Mouse (Mus musculus): ENCODE data around the gene Fau.
"Not testable (repeated sequence)": the region's sequence is repeated elsewhere in the genome, so short reads cannot be mapped to it uniquely, and the experiment has no call there.

Fau gene

GRCm38 (mm10) chr19:6057313-6058096 lies at the start of gene Fau, which contains the start of gene Mrpl49:
Gene Fau (plus strand): TSS chr19:6057844.
Gene Mrpl49 (minus strand): TSS chr19:6057785.
- peak; percentile 99 for DNase-seq

DNA sequence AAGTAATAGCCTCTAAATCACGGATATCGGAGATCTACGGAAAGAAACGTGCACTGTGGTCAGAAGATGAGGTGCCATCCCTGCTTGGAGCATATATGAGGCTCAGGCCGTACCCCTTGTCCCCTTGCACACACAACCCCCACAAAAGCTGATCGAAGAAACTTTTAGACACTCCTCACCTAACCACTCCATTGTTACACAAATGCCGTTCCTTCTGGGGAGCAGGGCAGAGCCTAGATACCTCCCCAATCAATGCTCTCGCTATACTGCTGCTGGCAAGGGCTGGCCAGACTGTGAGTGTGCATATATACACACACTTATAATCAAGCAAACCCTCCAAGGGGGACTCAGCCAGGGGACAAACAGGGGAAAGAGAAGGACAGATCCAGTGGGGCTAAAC lies 48.5 kb upstream of the Fau start:
- no peak for DNase-seq

GRCm38 (mm10) chr19:6013691-6014090 lies 44.0 kb upstream of the Fau start:
- no peak for DNase-seq

GRCm38 (mm10) chr19:6014991-6015510 lies 42.6 kb upstream of the Fau start:
- DNase-seq, result peak; percentile 68

DNA sequence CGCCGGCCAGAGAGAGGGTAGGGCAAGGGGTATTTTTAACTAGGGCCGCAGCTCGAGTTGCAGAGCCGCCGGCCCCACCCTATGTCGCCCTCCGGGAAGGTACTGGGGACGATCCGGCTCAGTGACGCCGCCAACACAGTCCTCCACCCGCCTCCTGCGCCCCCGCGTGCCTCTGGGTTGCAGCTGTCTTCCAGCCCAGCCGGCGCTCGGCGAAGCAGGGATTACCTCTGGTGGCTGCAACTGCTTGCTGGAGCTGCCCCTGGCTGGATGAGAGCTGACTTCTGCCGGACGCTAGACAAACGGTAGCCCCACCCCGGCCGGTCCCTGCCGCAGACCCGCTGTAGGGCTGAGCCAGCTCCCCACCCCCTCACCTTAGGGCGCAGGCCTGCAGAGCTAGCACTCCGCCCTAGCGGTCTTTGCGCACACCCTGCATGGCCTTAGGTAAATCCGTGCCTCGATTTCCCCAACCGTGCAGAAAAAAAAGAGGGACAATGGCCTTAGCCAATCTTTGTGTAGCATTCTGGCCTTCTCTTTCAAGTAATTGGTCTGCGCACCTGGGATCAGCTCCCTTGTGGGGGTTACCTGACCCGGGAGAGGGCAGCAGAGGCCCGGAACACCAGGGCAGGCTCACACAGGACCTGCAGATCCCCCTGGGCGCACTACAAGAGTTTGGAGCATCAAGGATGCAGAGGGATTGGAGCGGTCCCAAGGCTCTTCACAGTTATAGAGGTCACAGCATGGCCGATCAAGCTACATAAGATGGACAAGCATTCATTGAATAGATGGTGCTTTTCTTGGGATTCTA lies 41.9 kb upstream of the Fau start, which contains the start of gene Capn1:
Capn1 (minus strand) TSS at position 387 of the 805 bp plus-strand sequence.
- DNase-seq, result peak; percentile 89

- DNase-seq, result peak; percentile 18
Observed at GRCm38 (mm10) chr19:6016532-6016931, 41.1 kb upstream of the Fau start.

- peak; percentile 88 for DNase-seq
Observed at GRCm38 (mm10) chr19:6018142-6019089, 39.2 kb upstream of the Fau start.

DNA sequence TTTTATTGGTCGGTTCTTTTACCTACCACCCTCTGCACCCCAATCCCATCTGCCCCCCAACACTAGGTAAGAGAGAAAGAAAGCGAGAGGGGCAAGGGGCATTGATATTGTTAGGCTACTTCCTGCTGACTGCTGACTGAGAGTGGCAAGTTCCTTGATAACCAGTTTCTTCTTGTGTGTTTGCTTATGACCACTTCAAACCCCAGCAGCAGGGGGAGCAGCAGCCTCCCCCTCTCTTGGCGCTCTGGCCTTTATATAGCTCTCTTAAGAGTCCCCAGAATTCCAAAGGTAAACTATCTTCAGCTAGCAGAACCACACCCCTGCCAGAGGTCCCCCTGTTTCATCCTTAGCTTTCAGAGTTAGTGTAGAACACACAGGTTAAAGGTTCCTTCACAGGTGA lies 37.4 kb upstream of the Fau start:
- no peak for DNase-seq

DNA sequence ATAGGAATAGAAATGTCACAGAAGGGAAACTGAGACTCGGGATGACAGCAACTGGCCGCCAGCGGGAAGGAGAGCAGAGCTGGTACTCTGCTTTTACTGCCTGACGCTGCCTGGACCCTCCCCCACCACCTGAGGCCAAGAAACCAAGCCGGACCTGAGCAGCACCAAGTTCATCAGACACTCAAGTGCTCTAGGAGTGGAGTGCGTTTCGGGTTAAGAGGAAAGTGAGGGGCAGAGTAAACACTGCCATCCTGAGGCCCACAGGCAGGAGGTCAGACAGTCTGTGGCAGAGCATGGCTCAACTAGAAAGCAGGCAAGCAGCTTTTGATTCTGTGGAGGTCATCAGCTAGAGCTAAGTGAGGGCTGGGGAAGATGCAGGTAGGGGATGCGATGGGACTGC lies 34.6 kb upstream of the Fau start:
- no peak for DNase-seq

- DNase-seq, result no peak
Observed at GRCm38 (mm10) chr19:6023930-6024329, 33.7 kb upstream of the Fau start.

GRCm38 (mm10) chr19:6028991-6029390 lies 28.7 kb upstream of the Fau start:
- no peak for DNase-seq

DNA sequence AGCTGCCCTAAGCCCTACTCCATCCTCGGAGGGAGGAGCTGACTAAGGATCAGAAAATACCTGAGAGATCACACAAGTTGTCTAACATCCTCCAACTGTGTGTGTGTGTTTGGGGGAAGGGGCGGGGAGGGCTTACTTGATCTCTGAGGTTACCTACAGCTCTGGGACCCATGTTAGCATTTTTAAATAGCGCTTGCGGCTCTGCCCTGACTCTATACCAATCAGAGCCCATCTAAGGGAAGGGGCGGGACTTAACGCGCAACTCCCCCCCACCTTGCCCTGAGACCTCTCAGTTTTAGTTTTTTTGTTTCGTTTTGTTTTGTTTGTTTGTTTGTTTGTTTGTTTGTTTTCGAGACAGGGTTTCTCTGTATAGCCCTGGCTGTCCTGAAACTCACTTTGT lies 28.2 kb upstream of the Fau start:
- no peak for DNase-seq

DNA sequence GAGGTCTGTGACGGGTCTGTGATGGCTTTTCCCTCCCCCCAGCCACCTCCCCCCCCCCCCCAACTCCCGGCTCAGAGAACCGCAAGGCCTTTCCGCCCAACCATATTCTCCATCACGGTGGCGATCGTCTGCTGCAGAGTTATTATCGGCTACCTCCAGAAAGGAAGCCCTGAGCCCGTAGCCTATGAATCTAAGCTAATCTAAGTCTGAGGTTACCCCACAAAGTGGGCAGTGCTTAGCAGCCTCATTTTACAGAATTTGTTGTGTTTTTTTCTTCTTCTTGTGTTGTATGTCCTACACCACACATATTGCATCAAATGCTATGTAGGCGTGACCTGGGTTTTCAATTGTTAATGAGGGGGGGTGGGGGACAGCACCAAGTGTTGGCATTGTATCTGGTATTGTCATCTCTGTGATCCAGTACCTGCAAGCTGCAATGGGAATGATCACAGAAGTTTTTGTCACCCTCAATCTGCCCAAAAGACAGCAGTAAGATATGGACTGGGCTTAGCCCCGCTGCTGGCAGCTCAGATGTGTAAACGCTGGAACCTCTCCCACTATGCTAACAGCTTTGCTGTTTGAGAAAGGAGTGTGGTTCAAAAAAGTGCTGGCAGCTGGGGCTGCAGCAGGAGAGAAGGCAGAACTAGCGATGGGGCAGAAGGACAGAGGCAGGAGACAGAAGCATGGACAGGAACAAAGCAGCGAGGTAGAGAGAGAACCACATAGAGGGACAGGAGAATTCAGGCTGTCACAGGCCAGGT lies 26.9 kb upstream of the Fau start:
- DNase-seq, result no peak

GRCm38 (mm10) chr19:6035966-6036585 lies 21.6 kb upstream of the Fau start:
- DNase-seq, result no peak

DNA sequence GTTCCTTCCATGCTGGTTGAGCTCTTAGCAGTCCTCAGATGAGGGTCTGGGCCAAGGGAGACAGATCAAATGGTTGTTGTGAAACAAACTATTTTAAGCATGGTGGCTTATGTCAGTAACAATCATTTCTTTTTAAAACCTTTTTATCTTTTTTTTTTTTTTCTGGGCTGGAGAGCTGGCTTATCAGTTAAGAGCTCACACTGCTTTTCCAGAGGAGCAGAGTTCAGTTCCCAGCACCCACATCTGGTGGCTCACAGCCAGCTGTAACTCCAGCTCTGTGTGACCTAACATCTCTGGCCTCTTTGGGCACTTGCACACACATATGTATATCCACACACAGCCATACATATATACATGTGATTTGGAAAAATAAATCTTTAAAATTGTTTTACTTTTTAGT lies 19.9 kb upstream of the Fau start:
- DNase-seq, result no peak

- no peak for DNase-seq
Observed at GRCm38 (mm10) chr19:6038326-6038725, 19.3 kb upstream of the Fau start.

DNA sequence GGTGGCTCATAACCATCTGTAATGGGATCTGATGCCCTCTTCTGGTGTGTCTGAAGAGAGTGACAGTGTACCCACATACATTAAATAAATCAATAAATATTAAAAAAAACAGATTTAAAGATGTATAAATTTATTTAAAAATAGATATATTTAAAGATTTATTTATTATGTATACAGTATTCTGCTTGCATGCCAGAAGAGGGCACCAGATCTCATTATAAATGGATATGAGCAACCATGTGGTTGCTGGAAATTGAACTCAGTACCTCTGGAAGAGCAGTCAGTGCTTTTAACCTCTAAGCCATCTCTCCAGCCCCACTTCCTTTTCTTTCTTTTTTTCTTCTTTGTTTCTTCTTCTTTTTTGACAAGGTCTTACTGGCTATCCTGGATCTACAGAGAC lies 17.6 kb upstream of the Fau start:
- no peak for DNase-seq

DNA sequence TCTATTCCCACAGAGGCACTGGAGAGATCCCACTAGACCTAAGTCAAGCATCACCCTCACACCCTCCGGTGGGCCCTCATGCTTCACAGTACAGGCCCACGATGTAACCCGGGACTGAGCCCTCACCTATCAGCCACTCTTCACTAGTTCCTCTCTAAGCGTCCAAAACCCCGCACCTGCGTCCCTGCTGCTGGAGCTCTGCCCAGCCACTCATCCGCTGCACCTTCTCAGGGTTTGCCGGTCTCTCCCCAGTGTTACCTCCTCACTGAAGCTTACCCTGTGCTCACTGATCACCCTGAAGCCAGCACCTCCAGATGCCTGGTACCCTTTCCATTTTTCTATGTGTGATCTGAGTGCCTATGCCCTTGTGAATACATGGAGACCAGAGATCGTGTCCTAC lies 15.4 kb upstream of the Fau start:
- no peak for DNase-seq

GRCm38 (mm10) chr19:6044102-6044501 lies 13.5 kb upstream of the Fau start:
- DNase-seq, result not testable (repeated sequence)

DNA sequence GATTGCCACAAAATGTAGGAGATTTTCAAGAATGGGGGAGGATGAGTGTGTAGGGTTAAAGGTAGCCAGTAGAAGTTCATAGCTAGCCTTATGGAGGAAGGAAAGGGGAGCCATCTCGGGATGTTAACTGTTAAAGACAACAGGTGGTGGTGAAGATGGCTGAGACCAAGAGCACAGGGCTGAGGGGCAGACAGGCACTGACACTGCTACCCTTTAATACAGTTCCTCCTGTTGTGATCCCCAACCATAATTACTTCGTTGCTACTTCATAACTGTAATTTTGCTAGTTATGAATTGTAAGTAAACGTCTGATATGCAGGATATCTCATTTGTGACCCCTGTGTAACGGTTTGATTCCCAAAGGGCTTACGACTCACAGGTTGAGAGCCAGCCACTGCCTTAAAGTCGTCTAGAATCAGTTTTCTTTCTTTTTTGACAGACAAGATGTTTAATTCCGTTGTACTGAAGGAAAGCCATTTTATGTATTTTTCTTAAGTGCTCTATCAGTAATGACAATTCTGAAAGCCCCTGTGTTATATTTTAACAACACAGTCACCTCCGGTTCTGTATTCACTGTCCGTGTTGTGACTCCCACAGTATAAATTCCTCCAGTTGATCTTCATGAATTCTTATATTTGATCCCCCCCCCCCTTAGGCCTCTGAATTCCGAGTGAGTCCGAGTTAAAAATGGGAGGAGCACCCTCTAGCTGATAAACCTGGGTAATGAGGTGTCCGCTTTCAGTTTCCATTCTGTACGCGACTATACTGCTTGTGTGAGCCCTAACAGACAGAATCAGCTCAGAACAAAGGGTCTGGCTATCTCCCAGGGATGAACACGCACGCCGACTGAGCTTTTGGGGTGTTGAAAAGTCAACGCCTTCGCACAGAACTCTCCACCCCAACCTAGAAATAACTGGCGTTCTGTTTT lies 12.0 kb upstream of the Fau start:
- no peak for DNase-seq

All from thymus, postnatal 25 days (tissue).